Mouse (Mus musculus): ENCODE results near the gene Omt2b.

GRCm38 (mm10) chr9:78369786-78370185 lies 42.4 kb downstream of the Omt2b start:
- TF ChIP-seq CTCF (IDR thresholded peaks at IDR 0.05; ENCODE audit: low read depth), result no peak
- TF ChIP-seq EP300 (IDR thresholded peaks at IDR 0.05; ENCODE audit: low read depth), result no peak
